Mouse (Mus musculus): ENCODE measurements around the gene Fgfr2.

- no peak for TF ChIP-seq POLR2A (IDR thresholded peaks at IDR 0.05; ENCODE audit: low read depth, low read length)
- no peak for TF ChIP-seq CTCF (IDR thresholded peaks at IDR 0.05; ENCODE audit: extremely low read depth, insufficient read length, insufficient replicate concordance, low read depth, low read length)
These were observed 1695.8 kb downstream of the Fgfr2 start for GRCm38 (mm10) chr7:131427331-131427730.

All from small intestine, adult 2 months (tissue).